ENCODE assay signal across 9 mouse cellular contexts in genomic region chr11:116221931-116222739, GRCm38 (mm10). TPM values are rescaled to one million over a fixed set of nuclear protein-coding genes. Genes with fewer than 3 reads are reported as not detected.
DNase-seq lines count a peak whose midpoint lies in the region; ATAC-seq and TF ChIP-seq lines count a peak whose summit lies in the region.
"Had no signal": no experiment of that assay in that cellular context is flagged by ENCODE, and none has a peak within 500 bp of the region (broad histone marks: within the 10 kb centered on the region; RNA-seq: fewer than 3 reads in every experiment).

No protein-coding gene starts in this region.

- H3K4me3 ChIP-seq in forebrain, postnatal 0 days (ENCODE audit: low read depth, low read length): peak overlapping the region; percentile 18; the same call in 1 of the 2 replicates
- H3K4me3 ChIP-seq in limb, embryonic 13.5 days: peak overlapping the region; percentile 47
- peak overlapping the region; percentile 23 for H3K4me3 ChIP-seq in olfactory bulb, adult 2 months (ENCODE audit: insufficient read depth, low read depth, low read length)

- 0 out of 2 replicates have a peak, but pooled peaks cover 5% of the 10 kb centered on the region for H3K9me3 ChIP-seq in forebrain, postnatal 0 days (ENCODE audit: low read length)
- peaks cover 10% of the 10 kb centered on the region for H3K9me3 ChIP-seq in limb, embryonic 13.5 days

- H3K27me3 ChIP-seq in forebrain, postnatal 0 days (ENCODE audit: insufficient read depth, low read length): peaks cover 26% of the 10 kb centered on the region
- H3K27me3 ChIP-seq in limb, embryonic 13.5 days: peaks cover 48% of the 10 kb centered on the region
- H3K27me3 ChIP-seq: CH12.LX had no signal

- H3K27ac ChIP-seq in forebrain, postnatal 0 days (ENCODE audit: low read depth, low read length): no peak overlapping the region
- no peak overlapping the region for H3K27ac ChIP-seq in limb, embryonic 13.5 days
- H3K27ac ChIP-seq in olfactory bulb, adult 2 months (ENCODE audit: insufficient read depth, low read depth, low read length): no peak overlapping the region

- no peak for TF ChIP-seq POLR2A in olfactory bulb, adult 2 months (IDR thresholded peaks at IDR 0.05; ENCODE audit: insufficient read depth, low read depth, low read length)

- 14% methylated on average over 53 of the region's 53 CpGs for WGBS in forebrain, postnatal 0 days
- 10% methylated on average over 53 of the region's 53 CpGs for WGBS in limb, embryonic 13.5 days
- WGBS in olfactory bulb, adult 2 months: 21% methylated on average over 53 of the region's 53 CpGs

- ATAC-seq in forebrain, postnatal 0 days: no peak
- ATAC-seq in limb, embryonic 13.5 days (ENCODE audit: low FRiP score, low read depth): no peak

- DNase-seq in heart, adult 11 months: peak; percentile 93
- DNase-seq in heart, adult 9 months (ENCODE audit: low spot score in 2 of 2): no peak
- DNase-seq in ZHBTc4 (ENCODE audit: low read depth, low spot score): peak; percentile 69
- DNase-seq in forebrain, postnatal 0 days: peak; percentile 11
- DNase-seq in MN1 (ENCODE audit: low spot score): no peak
- DNase-seq in gastrocnemius, adult 18-20 months (ENCODE audit: low spot score): no peak

- H3K4me2 ChIP-seq in forebrain, postnatal 0 days (ENCODE audit: low read depth): peak overlapping the region; percentile 40
- peak overlapping the region; percentile 75 for H3K4me2 ChIP-seq in limb, embryonic 13.5 days (replicated peaks)

- no peaks in the 10 kb centered on the region; the same call in 1 of the 2 replicates for H3K36me3 ChIP-seq in forebrain, postnatal 0 days (ENCODE audit: insufficient read depth)
- peaks cover 4% of the 10 kb centered on the region for H3K36me3 ChIP-seq in limb, embryonic 13.5 days

- no peaks in the 10 kb centered on the region for H3K4me1 ChIP-seq in forebrain, postnatal 0 days (ENCODE audit: insufficient read depth)
- peaks cover 33% of the 10 kb centered on the region for H3K4me1 ChIP-seq in limb, embryonic 13.5 days
- peaks cover 22% of the 10 kb centered on the region for H3K4me1 ChIP-seq in olfactory bulb, adult 2 months (ENCODE audit: control insufficient read depth, insufficient read depth, low read length)

- H3K9ac ChIP-seq in forebrain, postnatal 0 days: peak overlapping the region; percentile 14; the same call in 1 of the 2 replicates
- peak overlapping the region; percentile 65 for H3K9ac ChIP-seq in limb, embryonic 13.5 days

- TF ChIP-seq CTCF in forebrain, postnatal 0 days (IDR thresholded peaks at IDR 0.05; ENCODE audit: low read depth): 0 out of 2 replicates have a peak, but pooled peaks have one; percentile 25
- no peak for TF ChIP-seq CTCF in olfactory bulb, adult 2 months (IDR thresholded peaks at IDR 0.05; ENCODE audit: insufficient read depth, low read depth, low read length)

RNA-seq across cellular contexts. Expression of gene Evpl, which starts 15.7 kb away (rescaled TPM):
- total RNA-seq in forebrain, postnatal 0 days (2014; rRNA removed): 1.5 and 2.3 TPM in 2 replicates
- 0.49 and 1.1 TPM in 2 replicates for polyA plus RNA-seq in forebrain, postnatal 0 days (2015; fragmentation: Nextera tagmentation; extraction: Ambion mirVana)
- 3.3 and 4.0 TPM in 2 replicates for polyA plus RNA-seq in limb, embryonic 13.5 days (2015; fragmentation: Nextera tagmentation; extraction: Ambion mirVana)
- polyA plus RNA-seq in olfactory bulb, adult 2 months (2012; ENCODE audit: insufficient read depth, insufficient read length, low replicate concordance, missing spikeins): not detected in 2 replicates
- total RNA-seq in gastrocnemius, adult 18-20 months (2021): under 1 TPM; 0.02 to 0.07 TPM

RNA-seq across cellular contexts. Expression of gene Acox1, which starts 23.3 kb away (rescaled TPM):
- 89.4 and 108 TPM in 2 replicates for total RNA-seq in forebrain, postnatal 0 days (2014; rRNA removed)
- polyA plus RNA-seq in forebrain, postnatal 0 days (2015; fragmentation: Nextera tagmentation; extraction: Ambion mirVana): 43.8 and 58.2 TPM in 2 replicates
- polyA plus RNA-seq in limb, embryonic 13.5 days (2015; fragmentation: Nextera tagmentation; extraction: Ambion mirVana): 22.0 and 23.5 TPM in 2 replicates
- not detected in 2 replicates for polyA plus RNA-seq in olfactory bulb, adult 2 months (2012; ENCODE audit: insufficient read depth, insufficient read length, low replicate concordance, missing spikeins)
- total RNA-seq in gastrocnemius, adult 18-20 months (2021): 100 to 1,000 TPM in 1 of 2 experiments, 10 to 100 TPM in 1; 99.6 to 109 TPM

RNA-seq across cellular contexts. Expression of gene Ten1, which starts 23.5 kb away (rescaled TPM):
- total RNA-seq in forebrain, postnatal 0 days (2014; rRNA removed): 62.8 and 65.6 TPM in 2 replicates
- polyA plus RNA-seq in forebrain, postnatal 0 days (2015; fragmentation: Nextera tagmentation; extraction: Ambion mirVana): 92.8 and 104 TPM in 2 replicates
- polyA plus RNA-seq in limb, embryonic 13.5 days (2015; fragmentation: Nextera tagmentation; extraction: Ambion mirVana): 63.3 and 72.1 TPM in 2 replicates
- not detected in 2 replicates for polyA plus RNA-seq in olfactory bulb, adult 2 months (2012; ENCODE audit: insufficient read depth, insufficient read length, low replicate concordance, missing spikeins)
- 10 to 100 TPM; 16.9 to 20.4 TPM for total RNA-seq in gastrocnemius, adult 18-20 months (2021)

RNA-seq across cellular contexts. Expression of gene Srp68, which starts 51.9 kb away (rescaled TPM):
- total RNA-seq in forebrain, postnatal 0 days (2014; rRNA removed): 18.5 and 24.5 TPM in 2 replicates
- polyA plus RNA-seq in forebrain, postnatal 0 days (2015; fragmentation: Nextera tagmentation; extraction: Ambion mirVana): 42.4 and 51.3 TPM in 2 replicates
- polyA plus RNA-seq in limb, embryonic 13.5 days (2015; fragmentation: Nextera tagmentation; extraction: Ambion mirVana): 109 and 110 TPM in 2 replicates
- not detected in 2 replicates for polyA plus RNA-seq in olfactory bulb, adult 2 months (2012; ENCODE audit: insufficient read depth, insufficient read length, low replicate concordance, missing spikeins)
- total RNA-seq in gastrocnemius, adult 18-20 months (2021): 10 to 100 TPM; 82.5 to 88.8 TPM

RNA-seq across cellular contexts. Expression of gene Fbf1, which starts 54.2 kb away (rescaled TPM):
- total RNA-seq in forebrain, postnatal 0 days (2014; rRNA removed): 97.9 and 108 TPM in 2 replicates
- polyA plus RNA-seq in forebrain, postnatal 0 days (2015; fragmentation: Nextera tagmentation; extraction: Ambion mirVana): 23.2 and 38.2 TPM in 2 replicates
- polyA plus RNA-seq in limb, embryonic 13.5 days (2015; fragmentation: Nextera tagmentation; extraction: Ambion mirVana): 48.6 and 48.9 TPM in 2 replicates
- polyA plus RNA-seq in olfactory bulb, adult 2 months (2012; ENCODE audit: insufficient read depth, insufficient read length, low replicate concordance, missing spikeins): 87.6 TPM in 1 of 2 replicates, not detected in the other
- total RNA-seq in gastrocnemius, adult 18-20 months (2021): 10 to 100 TPM in 1 of 2 experiments, 1 to 10 TPM in 1; 8.9 to 11.0 TPM

Comparison
In these comparisons a context has a peak if more than half of its experiments do, and no peak if none do; other contexts are left out.
1. DNase-seq: peak in heart, adult 11 months (single experiment), ZHBTc4 (single experiment) and forebrain, postnatal 0 days (single experiment); none in heart, adult 9 months (0 of 2), MN1 (single experiment) and gastrocnemius, adult 18-20 months (single experiment).
2. Peak in every context shown above with its lines, with median percentiles within 50 percentile points of each other: H3K4me3 ChIP-seq.